ENCODE assay signal across 13 mouse cellular contexts in genomic region chr16:62858018-62858417, GRCm38 (mm10). TPM values are rescaled to one million over a fixed set of nuclear protein-coding genes. Genes with fewer than 3 reads are reported as not detected.
DNase-seq lines count a peak whose midpoint lies in the region; TF ChIP-seq lines count a peak whose summit lies in the region.
"Had no signal": no experiment of that assay in that cellular context is flagged by ENCODE, and none has a peak within 500 bp of the region (broad histone marks: within the 10 kb centered on the region; RNA-seq: fewer than 3 reads in every experiment).

No protein-coding gene starts in this region.

- no peak overlapping the region for H3K4me3 ChIP-seq in layer of hippocampus, adult 2 months
- H3K4me3 ChIP-seq: hindbrain, embryonic 15.5 days; limb, embryonic 12.5 days had no signal

- no peak overlapping the region for H3K27ac ChIP-seq in layer of hippocampus, adult 2 months
- H3K27ac ChIP-seq: hindbrain, embryonic 15.5 days; limb, embryonic 12.5 days had no signal

- peak; percentile 80 for TF ChIP-seq CTCF in layer of hippocampus, adult 2 months (conservative IDR thresholded peaks at IDR 0.05)

- DNase-seq in adrenal gland, adult 2 months: peak; percentile 29
- DNase-seq in adrenal gland, postnatal 4 days (ENCODE audit: low spot score in 2 of 2): no peak
- peak in 1 of 2 experiments; percentile 14 for DNase-seq in layer of hippocampus, adult 2 months (ENCODE audit: low spot score in 2 of 2)
- DNase-seq in layer of hippocampus, adult 8-10 months (ENCODE audit: low spot score in 2 of 2): no peak
- DNase-seq in brain, adult 2 months (ENCODE audit: low read depth, low spot score): peak; percentile 53
- DNase-seq in lung, postnatal 25 days (ENCODE audit: low spot score): peak; percentile 21
- no peak for DNase-seq in right cerebral cortex, postnatal 4 days
- no peak for DNase-seq in left cerebral cortex, adult 11 months (ENCODE audit: low spot score)
- DNase-seq: B cell, adult 2 months had no signal

RNA-seq across cellular contexts. Expression of gene Pros1, which starts 3.9 kb away (rescaled TPM):
- 10 to 100 TPM; 47.8 to 70.5 TPM for total RNA-seq in adrenal gland, adult 2 months (2021)
- polyA plus RNA-seq in adrenal gland, adult 2 months (2012; rRNA removed): 6.9 and 8.9 TPM in 2 replicates
- 10 to 100 TPM; 52.2 to 53.0 TPM for total RNA-seq in adrenal gland, postnatal 4 days (2021)
- 1 to 10 TPM; 8.5 to 9.5 TPM for total RNA-seq in layer of hippocampus, adult 2 months (2021)
- 10 to 100 TPM; 10.4 to 28.1 (median 17.7) TPM for total RNA-seq in layer of hippocampus, adult 8-10 months (2022)

RNA-seq across cellular contexts. Expression of gene Arl13b, which starts 11.2 kb away (rescaled TPM):
- 10 to 100 TPM; 10.1 to 11.3 TPM for total RNA-seq in adrenal gland, adult 2 months (2021)
- 3.6 and 5.6 TPM in 2 replicates for polyA plus RNA-seq in adrenal gland, adult 2 months (2012; rRNA removed)
- 10 to 100 TPM; 12.0 to 12.7 TPM for total RNA-seq in adrenal gland, postnatal 4 days (2021)
- 10 to 100 TPM in 1 of 2 experiments, 1 to 10 TPM in 1; 9.8 to 11.9 TPM for total RNA-seq in layer of hippocampus, adult 2 months (2021)
- total RNA-seq in layer of hippocampus, adult 8-10 months (2022): 10 to 100 TPM; 11.7 to 16.1 (median 13.8) TPM

RNA-seq across cellular contexts. Expression of gene Stx19, which starts 43.5 kb away (rescaled TPM):
- total RNA-seq in adrenal gland, adult 2 months (2021): not detected
- polyA plus RNA-seq in adrenal gland, adult 2 months (2012; rRNA removed): not detected in 2 replicates
- not detected for total RNA-seq in adrenal gland, postnatal 4 days (2021)
- not detected for total RNA-seq in layer of hippocampus, adult 2 months (2021)
- total RNA-seq in layer of hippocampus, adult 8-10 months (2022): not detected
- polyA plus RNA-seq: frontal cortex, adult 2 months; small intestine, adult 2 months had no signal

Comparison
In these comparisons a context has a peak if more than half of its experiments do, and no peak if none do; other contexts are left out.
1. DNase-seq: peak in adrenal gland, adult 2 months (single experiment), brain, adult 2 months (single experiment) and lung, postnatal 25 days (single experiment); none in adrenal gland, postnatal 4 days (0 of 2), layer of hippocampus, adult 8-10 months (0 of 2), right cerebral cortex, postnatal 4 days (single experiment) and left cerebral cortex, adult 11 months (single experiment).